Mouse (Mus musculus) layer of hippocampus, postnatal 36 days (tissue): Measurements from ENCODE around the gene Zfp36. TPM values are rescaled to one million over a fixed set of nuclear protein-coding genes. Genes with fewer than 3 reads are reported as not detected.
"Not testable (repeated sequence)": the region's sequence is repeated elsewhere in the genome, so short reads cannot be mapped to it uniquely, and the experiment has no call there.

Experiments
- DNase-seq, 2 experiments: peaks; one replicate each; pipeline ENCODE4 v3.0.0; 2022
- total RNA-seq, 2 experiments: library from RNA; stranded (reverse); gene quantifications; 2 replicates each; pipeline ENCODE4 v1.2.3; 2021

The Zfp36 gene
- total RNA-seq = 1 to 10 TPM; 3.1 to 3.9 TPM

DNA sequence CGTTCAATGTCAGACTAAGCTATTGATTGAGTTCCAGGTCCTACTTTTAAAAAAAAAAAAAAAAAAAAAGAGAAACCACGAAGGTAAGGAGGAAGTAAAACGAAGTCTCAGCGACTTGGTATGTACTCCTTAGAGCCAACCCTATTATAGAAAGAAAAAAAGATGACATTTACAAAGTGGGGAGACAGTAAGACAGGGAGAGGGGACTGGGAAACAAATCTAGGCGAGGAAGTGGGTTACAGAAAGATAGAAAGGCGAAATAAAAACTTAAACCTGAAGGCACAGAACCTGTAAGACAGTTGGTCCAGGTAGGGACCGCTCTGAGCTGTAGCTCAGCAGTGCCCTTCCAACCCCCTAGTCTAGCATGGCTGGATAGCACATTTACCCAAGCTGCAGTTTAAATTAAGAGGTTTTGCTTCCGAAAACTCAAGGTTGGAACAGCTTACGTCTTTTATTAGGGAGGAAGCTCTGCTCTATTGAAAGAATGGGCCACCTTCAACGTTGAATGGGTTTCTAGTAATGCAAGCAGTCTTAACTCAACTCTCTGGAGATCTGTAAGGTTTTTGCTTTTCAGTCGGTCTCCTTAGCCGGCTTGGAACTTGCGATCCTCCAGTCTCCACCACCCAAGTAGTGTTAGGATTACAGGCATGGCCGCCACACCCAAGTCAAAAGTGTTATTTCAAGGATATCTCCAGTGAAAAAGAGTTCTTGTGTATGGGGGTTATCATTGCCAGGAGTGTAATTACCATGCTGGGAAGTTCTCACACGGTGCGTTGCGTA is at the start of gene Zfp36:
TSS of gene Zfp36 (minus strand) at position 17 of the 780 bp plus-strand sequence.
- DNase-seq = no peak

DNA sequence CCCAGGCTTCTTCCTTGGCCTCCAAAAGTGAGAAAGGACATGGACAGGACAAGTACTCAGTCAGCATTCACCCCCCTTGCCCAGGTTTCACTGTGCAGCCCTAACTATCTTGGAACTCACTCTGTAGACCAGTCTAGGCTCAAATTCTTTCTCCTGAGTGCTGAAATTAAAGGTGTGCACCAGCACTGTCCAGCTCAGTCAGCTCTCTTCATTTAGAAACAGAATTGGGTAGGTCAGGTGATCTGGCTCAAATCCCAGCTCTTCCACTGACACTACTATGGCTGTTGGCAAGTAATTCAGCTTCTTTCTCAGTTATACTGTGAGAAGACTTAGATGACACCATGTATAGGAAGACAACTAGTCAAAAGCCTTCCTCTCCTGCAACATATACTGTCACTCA is 47.7 kb upstream of the Zfp36 start:
- no peak for DNase-seq

DNA sequence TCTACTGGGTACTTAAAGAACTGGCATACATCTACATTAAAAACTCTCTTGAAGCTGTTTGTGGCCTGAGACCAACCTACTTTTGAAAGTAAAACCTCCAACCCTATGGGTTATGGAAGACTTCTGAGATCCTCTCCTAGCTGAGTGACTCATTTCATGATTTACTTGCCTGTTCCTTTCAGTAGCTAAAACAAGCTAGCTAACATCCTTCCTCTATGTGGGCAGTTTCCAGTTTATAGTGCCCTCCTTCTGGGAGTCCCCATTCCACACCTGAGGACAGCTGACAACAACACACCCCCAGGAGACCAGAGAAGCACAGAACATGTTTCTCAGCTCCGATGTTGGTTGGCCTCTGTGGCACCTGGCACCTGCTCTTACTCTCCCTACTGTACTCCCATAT is 43.0 kb upstream of the Zfp36 start:
- DNase-seq = no peak

DNA sequence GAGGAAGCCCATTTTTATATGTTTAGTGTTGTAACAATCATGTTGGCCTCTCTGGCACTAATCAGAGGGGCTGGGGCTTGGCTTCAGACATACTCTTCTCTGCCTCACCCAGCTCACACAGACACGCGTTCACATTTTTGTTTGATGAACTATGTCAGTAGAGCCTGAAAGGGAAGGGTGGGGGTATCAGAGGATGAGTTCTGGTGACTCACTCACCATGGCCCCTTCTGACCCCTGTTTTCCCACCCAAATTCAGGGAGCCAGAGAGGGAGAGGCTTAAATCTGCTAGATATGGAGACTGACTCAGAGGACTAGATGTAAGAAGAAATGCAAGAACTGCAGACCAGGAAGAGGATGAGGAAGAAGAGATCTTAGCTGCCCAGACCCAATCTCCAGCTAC is 39.4 kb upstream of the Zfp36 start:
- no peak for DNase-seq

GRCm38 (mm10) chr7:28418096-28418670 is 38.1 kb upstream of the Zfp36 start:
- DNase-seq = peak in 1 of 2 experiments; percentile 31

GRCm38 (mm10) chr7:28417368-28417767 is 37.3 kb upstream of the Zfp36 start:
- no peak for DNase-seq

DNA sequence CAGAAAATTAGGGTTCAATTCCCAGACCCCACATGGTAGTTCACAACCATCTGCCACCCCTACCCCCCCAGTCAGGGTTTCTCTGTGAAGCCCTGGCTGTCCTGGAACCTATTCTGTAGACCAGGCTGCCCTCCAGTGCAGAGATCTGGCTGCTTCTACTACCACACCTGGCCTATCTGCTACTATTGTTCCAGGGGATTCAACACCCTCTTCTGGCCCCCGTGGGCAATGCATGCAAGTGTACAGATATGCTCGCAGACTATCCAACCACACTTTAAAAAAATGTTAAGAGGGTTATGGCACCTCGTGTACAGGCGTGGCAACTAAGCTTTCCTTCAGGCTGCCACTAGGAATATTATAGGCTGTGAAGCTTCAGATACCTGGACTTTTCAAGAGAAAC is 32.8 kb upstream of the Zfp36 start:
- no peak for DNase-seq

- no peak for DNase-seq
Measured at GRCm38 (mm10) chr7:28410841-28411475, 30.9 kb upstream of the Zfp36 start.

DNA sequence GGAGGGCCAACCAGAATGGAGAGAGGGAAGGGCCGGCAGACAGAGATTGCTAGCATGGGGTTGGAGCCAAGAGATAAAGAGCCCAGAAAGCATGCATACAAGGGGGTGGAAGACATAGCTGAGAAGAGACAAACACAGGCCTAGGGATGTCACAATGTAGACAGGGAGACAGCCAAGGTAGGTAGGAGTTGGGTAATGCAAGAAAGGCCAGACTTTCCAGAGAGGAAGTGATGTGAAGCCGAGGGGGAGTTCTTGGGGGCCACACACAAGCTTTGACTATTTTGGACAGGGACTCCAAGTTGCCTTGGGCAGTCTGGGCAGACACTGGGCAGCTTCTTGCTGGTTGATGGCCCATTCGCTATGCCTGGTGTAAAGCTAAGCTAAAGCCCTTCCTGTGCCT is 21.9 kb upstream of the Zfp36 start:
- DNase-seq = no peak

DNA sequence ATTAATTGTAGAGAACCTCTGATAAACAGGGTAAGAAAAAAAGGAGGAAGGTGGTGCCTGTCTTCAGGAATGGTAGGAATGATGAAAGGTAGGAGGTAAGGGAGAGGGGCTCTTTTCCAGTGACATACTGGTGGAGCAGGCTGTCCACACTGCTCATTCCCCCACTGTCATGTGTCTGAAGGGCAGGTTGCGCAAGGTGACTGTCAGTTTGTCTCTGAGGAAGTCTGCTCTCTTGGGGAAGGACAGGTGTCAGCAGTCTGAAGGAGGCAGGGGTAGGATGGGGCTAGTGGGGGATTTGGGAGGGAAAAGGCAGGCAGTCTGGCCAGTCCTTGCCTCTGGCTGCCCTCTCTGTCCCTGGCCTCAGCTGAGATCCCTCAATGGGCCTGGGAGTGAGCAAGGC is 21.0 kb upstream of the Zfp36 start:
- DNase-seq = no peak

- no peak for DNase-seq
Measured at GRCm38 (mm10) chr7:28398696-28399340, 18.8 kb upstream of the Zfp36 start.

- DNase-seq = no peak
Measured at GRCm38 (mm10) chr7:28398000-28398399, 17.9 kb upstream of the Zfp36 start.

DNA sequence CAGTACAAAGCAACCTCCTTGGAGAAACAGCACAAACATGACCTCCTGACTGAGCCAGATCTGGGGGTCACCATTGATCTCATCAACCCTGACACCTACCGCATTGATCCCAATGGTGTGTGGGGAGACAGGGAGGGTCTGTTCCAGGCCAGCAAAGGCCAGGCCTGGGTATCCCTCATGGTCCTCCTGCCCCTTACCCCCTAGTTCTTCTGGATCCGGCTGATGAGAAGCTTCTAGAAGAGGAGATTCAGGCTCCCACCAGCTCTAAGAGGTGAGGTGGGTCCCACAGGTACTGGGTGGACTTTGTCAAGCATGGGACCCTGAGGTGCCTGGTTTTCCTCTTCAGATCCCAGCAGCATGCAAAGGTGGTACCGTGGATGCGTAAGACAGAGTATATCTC is 15.4 kb upstream of the Zfp36 start:
- DNase-seq = no peak

- no peak for DNase-seq
Measured at GRCm38 (mm10) chr7:28393272-28393951, 13.4 kb upstream of the Zfp36 start.

- peak; percentile 97 for DNase-seq
Measured at GRCm38 (mm10) chr7:28392429-28393271, 12.6 kb upstream of the Zfp36 start, which contains the start of the genes Med29 and Paf1. Gene Med29 (minus strand): TSS chr7:28392708. Gene Paf1 (plus strand): TSS chr7:28392951.

DNA sequence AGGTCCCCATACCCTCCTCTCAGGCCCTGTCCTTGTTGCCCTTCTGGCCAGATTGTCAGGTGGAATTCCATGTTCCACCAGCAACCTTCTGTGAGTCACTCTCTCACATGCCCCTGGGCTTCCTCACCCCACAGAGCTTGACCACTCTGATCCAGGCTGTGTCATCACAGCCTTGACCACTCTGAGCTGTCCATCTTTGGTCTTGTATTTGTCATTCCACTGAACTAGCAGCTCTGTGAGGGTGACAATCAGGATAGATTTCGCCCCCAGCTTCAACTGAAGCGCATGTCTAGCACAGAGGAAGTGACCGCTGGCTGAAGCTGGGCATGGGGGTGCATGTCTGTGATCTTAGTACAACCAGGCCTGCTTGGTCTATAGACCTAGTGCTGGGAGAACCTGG is 10.3 kb upstream of the Zfp36 start:
- DNase-seq = no peak

GRCm38 (mm10) chr7:28387384-28387783 is 7.3 kb upstream of the Zfp36 start:
- DNase-seq = not testable (repeated sequence)

DNA sequence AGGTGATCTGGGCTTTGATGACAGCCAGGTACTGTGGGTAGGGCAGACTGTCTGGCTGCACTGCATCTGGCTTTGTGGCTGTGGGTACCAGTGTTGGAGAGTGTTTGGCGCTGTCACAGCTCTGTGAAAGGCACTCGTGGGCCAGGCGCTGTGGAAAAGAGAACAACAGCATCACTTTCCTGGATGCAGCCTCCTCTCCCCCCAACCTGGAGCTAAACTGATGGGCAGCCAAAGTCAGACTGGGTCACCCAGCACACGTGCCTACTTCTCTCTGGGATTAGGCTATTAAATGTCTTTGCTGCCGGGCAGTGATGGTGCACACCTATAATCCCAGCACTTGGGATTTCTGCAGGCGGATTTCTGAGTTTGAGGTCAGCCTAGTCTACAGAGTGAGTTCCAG is 6.8 kb upstream of the Zfp36 start:
- not testable (repeated sequence) for DNase-seq

DNA sequence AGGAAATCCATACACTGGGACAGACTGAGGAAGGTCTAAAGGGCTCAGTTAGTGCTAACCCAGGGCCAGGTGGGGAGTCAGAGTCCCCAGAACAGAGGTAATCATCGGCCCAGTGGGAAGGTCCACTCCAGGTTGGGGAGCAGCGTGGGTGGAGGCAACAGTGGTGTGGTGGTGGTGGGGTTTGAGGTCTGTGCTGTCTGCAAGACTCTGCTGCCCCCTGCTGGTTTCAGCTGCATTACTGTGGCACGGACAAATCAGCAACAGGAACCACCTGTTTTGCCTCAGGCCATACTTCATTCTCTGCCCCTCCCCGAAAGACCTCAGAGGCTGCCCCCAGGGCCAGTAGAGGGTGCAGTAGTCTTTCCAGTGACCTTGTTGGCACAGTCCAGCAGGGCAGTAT is 6.4 kb upstream of the Zfp36 start:
- DNase-seq = peak; percentile 72 to 74

GRCm38 (mm10) chr7:28386007-28386406 is 6.0 kb upstream of the Zfp36 start:
- DNase-seq = no peak

DNA sequence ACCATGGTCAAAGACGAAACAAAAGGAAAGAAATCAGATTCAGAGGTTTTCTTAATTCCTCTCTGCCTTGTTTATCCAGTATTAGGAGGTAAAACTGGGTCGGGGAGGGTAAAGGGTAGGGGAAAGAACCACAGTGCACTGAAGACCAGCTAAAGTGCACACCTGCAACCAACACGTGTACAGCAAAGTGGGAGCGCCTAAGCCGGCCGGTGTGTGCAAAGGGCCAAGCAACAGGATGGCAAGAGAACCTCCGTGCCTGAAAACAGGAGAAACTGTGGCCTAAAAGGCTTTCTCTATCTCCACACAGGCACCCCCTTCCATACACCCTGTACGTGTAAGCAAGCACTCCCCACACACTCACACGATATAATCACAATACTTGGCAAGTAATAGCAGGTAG is 5.1 kb upstream of the Zfp36 start:
- no peak for DNase-seq

DNA sequence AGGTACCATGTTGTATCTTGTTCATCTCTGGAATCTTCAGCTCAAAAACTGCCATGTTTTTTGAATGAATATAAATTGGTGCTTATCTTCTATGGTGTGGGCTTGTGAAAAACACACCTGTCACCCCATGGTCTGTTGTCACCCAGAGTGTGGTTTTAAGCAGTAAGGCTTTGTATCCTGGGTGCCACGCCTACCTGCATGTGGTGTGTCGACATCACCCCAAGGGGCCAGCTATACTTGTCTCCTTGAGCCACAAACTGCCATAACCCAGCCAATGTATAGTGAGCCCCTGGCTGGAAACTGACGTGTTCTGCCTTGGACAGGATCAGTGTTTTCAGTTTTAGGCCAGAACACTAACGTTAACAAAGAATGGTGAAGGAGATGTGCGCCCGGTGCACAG is 4.1 kb upstream of the Zfp36 start:
- no peak for DNase-seq
